Mouse (Mus musculus) CH12.LX (cell line): ENCODE results near the gene Lrrc39. TPM values are rescaled to one million over a fixed set of nuclear protein-coding genes. Genes with fewer than 3 reads are reported as not detected.

Experiments used
- DNase-seq: peaks from one replicate; pipeline ENCODE4 v3.0.0-alpha.2; 2013; ENCODE audit errors: extremely low read depth
- H3K27ac ChIP-seq: 2 replicates; pipeline ENCODE4 v1.5.1; 2012; ENCODE audit warnings: low read depth, mild to moderate bottlenecking, control low read depth, moderate library complexity; ENCODE audit not compliant: insufficient read depth
- H3K27me3 ChIP-seq: replicated peaks from 2 replicates; pipeline ENCODE3; 2012; ENCODE audit warnings: inconsistent platforms
- H3K36me3 ChIP-seq, 2 experiments: replicated peaks in 1 of 2; 2 replicates each; pipeline versions ENCODE3 to v1.6.1; 2012; ENCODE audit warnings: inconsistent platforms in 1 of 2, low read length in 1 of 2, mild to moderate bottlenecking in 1 of 2, mixed read lengths in 1 of 2, moderate library complexity in 1 of 2; ENCODE audit not compliant: control insufficient read depth in 1 of 2, insufficient read depth in 1 of 2
- H3K4me1 ChIP-seq, 2 experiments: 2 replicates each; pipeline ENCODE4 v1.6.1; 2012; ENCODE audit warnings: inconsistent platforms in 1 of 2, moderate library complexity in 1 of 2; ENCODE audit not compliant: insufficient read depth in 2 of 2, control insufficient read depth in 1 of 2
- H3K4me2 ChIP-seq: 2 replicates; pipeline ENCODE4 v1.6.1; 2012; ENCODE audit warnings: low read depth, mild to moderate bottlenecking, control low read depth; ENCODE audit not compliant: poor library complexity, insufficient read depth, severe bottlenecking
- H3K4me3 ChIP-seq, 3 experiments: fragments of 150-350 bp in 1 of 3; sonication (generic) in 1 of 3; replicated peaks in 1 of 3; 2 replicates each; pipeline versions ENCODE3 to v1.5.1; 2011 to 2012; ENCODE audit warnings: low read depth in 2 of 3, low read length in 2 of 3, mild to moderate bottlenecking in 2 of 3, moderate library complexity in 2 of 3, control low read depth in 1 of 3, improper control_type of control experiment in 1 of 3, inconsistent platforms in 1 of 3, mixed read lengths in 1 of 3; ENCODE audit not compliant: poor library complexity in 1 of 3
- H3K79me2 ChIP-seq: replicated peaks from 2 replicates; pipeline ENCODE4 v1.6.1; 2012; ENCODE audit warnings: mild to moderate bottlenecking, moderate library complexity; ENCODE audit not compliant: control insufficient read depth, poor library complexity, insufficient read depth, severe bottlenecking; ENCODE audit errors: extremely low read depth
- H3K9ac ChIP-seq: 2 replicates; pipeline ENCODE4 v1.6.1; 2012; ENCODE audit warnings: low read depth, mild to moderate bottlenecking, control low read depth, moderate library complexity; ENCODE audit not compliant: insufficient read depth
- H3K9me3 ChIP-seq: replicated peaks from 2 replicates; pipeline ENCODE3; 2012; ENCODE audit warnings: low read length, inconsistent platforms, mixed read lengths
- CHD1 ChIP-seq: IDR thresholded peaks from 2 replicates; pipeline ENCODE4 v1.6.1; 2012; ENCODE audit warnings: low read depth, low read length, improper control_type of control experiment, inconsistent platforms
- CHD2 ChIP-seq: IDR thresholded peaks from 2 replicates; pipeline ENCODE4 v1.6.1; 2011; ENCODE audit warnings: low read length, improper control_type of control experiment
- CTCF ChIP-seq, 2 experiments: IDR thresholded peaks in 1 of 2; conservative IDR thresholded peaks in 1 of 2; 2 replicates each; pipeline ENCODE4 v1.5.1; 2011 to 2012; ENCODE audit warnings: low read depth in 2 of 2, low read length in 2 of 2, improper control_type of control experiment in 1 of 2, inconsistent platforms in 1 of 2, mild to moderate bottlenecking in 1 of 2, moderate library complexity in 1 of 2
- ELF1 ChIP-seq: IDR thresholded peaks from 2 replicates; pipeline ENCODE4 v1.6.1; 2014; ENCODE audit warnings: low read depth, mild to moderate bottlenecking, inconsistent platforms, low read length, improper control_type of control experiment
- HCFC1 ChIP-seq: IDR thresholded peaks from 2 replicates; pipeline ENCODE4 v1.6.1; 2012; ENCODE audit warnings: low read depth, mild to moderate bottlenecking, inconsistent platforms, low read length, improper control_type of control experiment
- IRF4 ChIP-seq: IDR thresholded peaks from 2 replicates; pipeline ENCODE4 v1.6.1; 2014; ENCODE audit warnings: low read depth, mild to moderate bottlenecking, inconsistent platforms, low read length, improper control_type of control experiment
- JUN ChIP-seq: IDR thresholded peaks from 2 replicates; pipeline ENCODE4 v1.6.1; 2011; ENCODE audit warnings: low read depth, mild to moderate bottlenecking, low read length, improper control_type of control experiment, moderate library complexity; ENCODE audit not compliant: insufficient read depth
- KAT2A ChIP-seq: IDR thresholded peaks from 2 replicates; pipeline ENCODE4 v1.6.1; 2012; ENCODE audit warnings: low read length, improper control_type of control experiment, inconsistent platforms; ENCODE audit not compliant: insufficient replicate concordance
- MAX ChIP-seq: IDR thresholded peaks from 2 replicates; pipeline ENCODE4 v1.6.1; 2011; ENCODE audit warnings: low read length, improper control_type of control experiment
- MAZ ChIP-seq: IDR thresholded peaks from 2 replicates; pipeline ENCODE4 v1.6.1; 2012; ENCODE audit warnings: low read depth, mild to moderate bottlenecking, inconsistent platforms, low read length, improper control_type of control experiment, moderate library complexity
- MXI1 ChIP-seq: IDR thresholded peaks from 2 replicates; pipeline ENCODE4 v1.6.1; 2011; ENCODE audit warnings: mild to moderate bottlenecking, low read depth, low read length, improper control_type of control experiment
- MYC ChIP-seq: IDR thresholded peaks from 2 replicates; pipeline ENCODE4 v1.6.1; 2011; ENCODE audit warnings: low read depth, mild to moderate bottlenecking, improper control_type of control experiment, low read length
- NELFE ChIP-seq: IDR thresholded peaks from 2 replicates; pipeline ENCODE4 v1.6.1; 2011; ENCODE audit warnings: low read depth, low read length, improper control_type of control experiment
- NRF1 ChIP-seq: IDR thresholded peaks from 2 replicates; pipeline ENCODE4 v1.6.1; 2014; ENCODE audit warnings: low read depth, mild to moderate bottlenecking, inconsistent platforms, low read length, improper control_type of control experiment, moderate library complexity
- PAX5 ChIP-seq: IDR thresholded peaks from 2 replicates; pipeline ENCODE4 v1.6.1; 2012; ENCODE audit warnings: low read length, inconsistent platforms, mixed read lengths
- POLR2A ChIP-seq: IDR thresholded peaks from 2 replicates; pipeline ENCODE4 v1.6.1; 2011; ENCODE audit warnings: low read depth, mild to moderate bottlenecking, improper control_type of control experiment, low read length
- POLR2AphosphoS2 ChIP-seq: IDR thresholded peaks from 2 replicates; pipeline ENCODE4 v1.6.1; 2011; ENCODE audit warnings: low read depth, low read length, improper control_type of control experiment
- RAD21 ChIP-seq: IDR thresholded peaks from 2 replicates; pipeline ENCODE4 v1.6.1; 2011; ENCODE audit warnings: low read depth, mild to moderate bottlenecking, low read length, improper control_type of control experiment, moderate library complexity
- SMC3 ChIP-seq: IDR thresholded peaks from 2 replicates; pipeline ENCODE4 v1.6.1; 2011; ENCODE audit warnings: low read depth, low read length, improper control_type of control experiment
- TBP ChIP-seq: conservative IDR thresholded peaks from 2 replicates; pipeline ENCODE4 v1.6.1; 2011; ENCODE audit warnings: low read depth, low read length, improper control_type of control experiment
- TCF12 ChIP-seq: IDR thresholded peaks from 2 replicates; pipeline ENCODE4 v1.6.1; 2014; ENCODE audit warnings: low read depth, mild to moderate bottlenecking, inconsistent platforms, low read length, improper control_type of control experiment
- USF1 ChIP-seq: IDR thresholded peaks from 2 replicates; pipeline ENCODE4 v1.6.1; 2014; ENCODE audit warnings: low read depth, mild to moderate bottlenecking, inconsistent platforms, low read length, improper control_type of control experiment
- ZMIZ1 ChIP-seq: IDR thresholded peaks from 2 replicates; pipeline ENCODE4 v1.6.1; 2012; ENCODE audit warnings: low read depth, mild to moderate bottlenecking, inconsistent platforms, low read length, improper control_type of control experiment
- ZNF384 ChIP-seq: IDR thresholded peaks from 2 replicates; pipeline ENCODE4 v1.6.1; 2012; ENCODE audit warnings: low read depth, low read length, improper control_type of control experiment, inconsistent platforms
- dilution Hi-C: fragments of 300-500 bp; cut with MboI; formaldehyde crosslinking; loops from 2 replicates; pipeline ENCODE4 v1.14.3; 2020; ENCODE audit warnings: low sequenced_read_pairs; ENCODE audit not compliant: extremely low pct_unique_long_range_greater_than_20kb, extremely low pct_ligation_motif_present
- in situ Hi-C: fragments of 300-500 bp; cut with MboI; formaldehyde crosslinking; loops from 3 replicates; pipeline ENCODE4 v1.14.3; 2019; ENCODE audit warnings: low sequenced_read_pairs, low pct_ligation_motif_present, low pct_unique_long_range_greater_than_20kb, mixed read lengths
- polyA plus RNA-seq: library from polyadenylated mRNA; unstranded; fragments of >175 nt; gene quantifications from 2 replicates; pipeline ENCODE4 v1.2.1, GENCODE M21; 2012; ENCODE audit warnings: low read depth; ENCODE audit not compliant: insufficient read length
- total RNA-seq, 2 experiments: library from RNA; depleted of rRNA; stranded (reverse); fragments of 300-350 nt in 1 of 2; fragments of >200 nt in 1 of 2; gene quantifications; 2 replicates each; pipeline ENCODE4 v1.2.3; 2012 to 2014

Gene Lrrc39
- total and polyA plus RNA-seq, 3 experiments: 0.42 to 0.69 TPM; not detected in 1

- Histone ChIP-seq H3K36me3 (no peaks in the 10 kb centered on the region), H3K4me2 (no peak overlapping the region), H3K9me3 (peaks cover 4% of the 10 kb centered on the region), H3K4me3 (no peak overlapping the region), H3K27ac (no peak overlapping the region), H3K9ac (no peak overlapping the region), H3K27me3 (no peaks in the 10 kb centered on the region), H3K79me2 (no peaks in the 10 kb centered on the region), H3K4me1 (no peaks in the 10 kb centered on the region; a peak in 1 of 4 replicates)
- DNase-seq: no peak
- in situ Hi-C loops: no loop called here
- dilution Hi-C loops: no loop called here
- TF ChIP-seq ZNF384 (no peak), MXI1 (no peak), PAX5 (no peak), POLR2A (no peak), TCF12 (no peak), POLR2AphosphoS2 (no peak), JUN (no peak), KAT2A (no peak), CHD2 (no peak), MAZ (no peak), NRF1 (no peak), USF1 (no peak), MYC (no peak)
These were observed 7.9 kb downstream of the Lrrc39 start for GRCm38 (mm10) chr3:116570628-116571027.

GRCm38 (mm10) chr3:116577286-116577685, 14.5 kb downstream of the Lrrc39 start:
- Histone ChIP-seq H3K4me3 (no peak overlapping the region), H3K36me3 (peaks cover 13 to 24% of the 10 kb centered on the region in 2 experiments), H3K9me3 (no peaks in the 10 kb centered on the region), H3K27me3 (no peaks in the 10 kb centered on the region), H3K4me1 (no peaks in the 10 kb centered on the region), H3K9ac (no peak overlapping the region), H3K27ac (no peak overlapping the region), H3K79me2 (no peaks in the 10 kb centered on the region), H3K4me2 (no peak overlapping the region)
- dilution Hi-C loops (no loop called here), in situ Hi-C loops (loop anchor here (25.0 kb wide), 1 partner anchor 240 kb away; no protein-coding TSS in a partner anchor)
- no peak for DNase-seq
- TF ChIP-seq POLR2A (no peak), TCF12 (no peak), SMC3 (peak; percentile 53), MAZ (no peak), IRF4 (no peak), NELFE (no peak), MAX (no peak), POLR2AphosphoS2 (no peak), JUN (no peak), ZMIZ1 (no peak), ELF1 (no peak), TBP (no peak), CTCF (conservative IDR thresholded peaks at IDR 0.05 in 1 of 2, IDR thresholded peaks at IDR 0.05 in 1 of 2; ENCODE audit: low read depth in 2 of 2, low read length in 2 of 2) (peak in 1 of 2 experiments; percentile 61; a peak in 2 of 4 replicates), CHD1 (no peak), RAD21 (peak; percentile 66), HCFC1 (no peak)
- TF ChIP-seq, all 38 proteins: peak for 3
